Comparison of ENCODE assay signal across 1 mouse cellular context in the genomic region with DNA sequence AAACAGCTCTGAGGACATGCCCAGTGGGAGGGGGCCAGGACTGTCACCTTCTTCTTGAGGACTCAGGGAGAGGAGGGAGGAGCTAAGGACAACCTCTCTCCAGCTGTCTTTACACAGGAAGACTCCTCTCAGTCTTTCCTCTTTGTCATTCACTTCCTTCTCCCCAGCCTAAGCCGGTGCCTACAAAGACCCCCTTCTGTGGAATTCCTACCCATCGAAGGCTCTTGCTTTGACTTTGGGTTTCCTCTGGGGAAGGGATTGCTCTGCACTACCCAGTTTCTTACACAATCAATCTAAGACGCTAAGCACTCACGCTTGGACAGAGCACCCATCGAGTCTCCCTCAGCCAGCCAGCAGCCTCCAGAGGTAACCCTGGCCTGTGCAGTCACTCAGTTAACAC.
TF ChIP-seq lines count a peak whose summit lies in the region.

No protein-coding gene starts in this region.

TF ChIP-seq in ES-E14, 5 proteins besides CTCF, POLR2A, EP300 and RAD21 (continued from another document):
- TF ChIP-seq ZC3H11A (IDR thresholded peaks at IDR 0.05; ENCODE audit: borderline replicate concordance, low read depth, low read length): no peak
- TF ChIP-seq MAFK (IDR thresholded peaks at IDR 0.05; ENCODE audit: insufficient read depth, low read depth, low read length): no peak
